Mouse (Mus musculus) embryonic facial prominence, embryonic 11.5 days (tissue): ENCODE results near the gene Mtrf1. TPM values are rescaled to one million over a fixed set of nuclear protein-coding genes. Genes with fewer than 3 reads are reported as not detected.

Experiments used
- ATAC-seq: fragments of 200-750 bp; cut with Nextera tagmentation; replicated peaks from 2 replicates; pipeline ENCODE4 v1.8.0; 2017; ENCODE audit warnings: low read depth; ENCODE audit not compliant: insufficient number of reproducible peaks, low FRiP score, low TSS enrichment
- DNase-seq: peaks from one replicate; pipeline ENCODE4 v3.0.0-alpha.2; 2015; ENCODE audit warnings: low spot score
- H3K27ac ChIP-seq: fragments of 300-500 bp; sonication (generic); replicated peaks from 2 replicates; pipeline ENCODE4 v1.5.1; 2014; ENCODE audit warnings: mild to moderate bottlenecking, low read depth, low read length, control low read depth
- H3K27me3 ChIP-seq: fragments of 300-500 bp; sonication (generic); 2 replicates; pipeline ENCODE4 v1.6.1; 2014; ENCODE audit warnings: mild to moderate bottlenecking, low read length, moderate library complexity, mixed read lengths; ENCODE audit not compliant: control insufficient read depth, insufficient read depth
- H3K36me3 ChIP-seq: fragments of 300-500 bp; sonication (generic); replicated peaks from 2 replicates; pipeline ENCODE4 v1.6.1; 2014; ENCODE audit warnings: low read depth, mild to moderate bottlenecking, low read length, moderate library complexity, mixed read lengths; ENCODE audit not compliant: control insufficient read depth, insufficient read depth
- H3K4me1 ChIP-seq: fragments of 300-500 bp; sonication (generic); 2 replicates; pipeline ENCODE4 v1.6.1; 2014; ENCODE audit warnings: low read length, mixed read lengths; ENCODE audit not compliant: control insufficient read depth, insufficient read depth
- H3K4me2 ChIP-seq: fragments of 300-500 bp; sonication (generic); 2 replicates; pipeline ENCODE4 v1.6.1; 2014; ENCODE audit warnings: low read depth, mild to moderate bottlenecking, control low read depth, low read length, moderate library complexity
- H3K4me3 ChIP-seq: fragments of 300-500 bp; sonication (generic); 2 replicates; pipeline ENCODE4 v1.5.1; 2014; ENCODE audit warnings: low read depth, low read length, control low read depth
- H3K9ac ChIP-seq: fragments of 300-500 bp; sonication (generic); replicated peaks from 2 replicates; pipeline ENCODE4 v1.6.1; 2014; ENCODE audit warnings: mild to moderate bottlenecking, control low read depth, low read length
- H3K9me3 ChIP-seq: fragments of 300-500 bp; sonication (generic); replicated peaks from 2 replicates; pipeline ENCODE4 v1.6.1; 2016; ENCODE audit warnings: mild to moderate bottlenecking, low read length, inconsistent platforms, mixed read lengths; ENCODE audit not compliant: control insufficient read depth
- whole genome bisulfite sequencing: fragments of 180-500 bp; shearing (Covaris S2); extraction: QIAGEN DNeasy Blood & Tissue Kit; methylation state at CpG from one replicate; pipeline ENCODE4 v1.1.7; 2014; 5-methylcytosine and 5-hydroxymethylcytosine counted together
- polyA plus RNA-seq: library from polyadenylated mRNA; unstranded; fragments of >200 nt; fragmentation: Nextera tagmentation; extraction: Ambion mirVana; gene quantifications from 2 replicates; pipeline ENCODE4 v1.2.1, GENCODE M21; 2014

Mtrf1 gene
- polyA plus RNA-seq, 1 experiment from 2014 or later = 10.2 TPM

DNA sequence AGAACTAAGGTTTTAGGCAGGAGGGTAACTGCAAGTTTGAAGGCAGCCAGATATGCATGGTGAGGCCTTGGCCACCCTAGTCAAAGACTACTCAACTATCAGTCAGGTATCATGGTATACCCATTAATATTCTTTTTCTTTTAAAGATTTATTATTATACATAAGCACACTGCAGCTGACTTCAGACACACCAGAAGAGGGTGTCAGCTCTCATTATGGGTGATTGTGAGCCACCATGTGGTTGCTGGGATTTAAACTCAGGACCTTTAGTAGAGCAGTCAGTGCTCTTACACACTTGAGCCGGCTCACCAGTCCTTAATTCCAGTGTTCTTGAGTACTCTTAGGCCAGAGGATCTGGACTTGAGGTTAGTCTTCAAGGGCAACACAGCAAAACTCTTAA is 62.8 kb downstream of the Mtrf1 start:
- Histone ChIP-seq H3K4me1 (no peaks in the 10 kb centered on the region), H3K27ac (no peak overlapping the region), H3K4me2 (no peak overlapping the region), H3K9ac (no peak overlapping the region), H3K9me3 (no peaks in the 10 kb centered on the region), H3K27me3 (no peaks in the 10 kb centered on the region), H3K4me3 (no peak overlapping the region), H3K36me3 (no peaks in the 10 kb centered on the region; the same call in 1 of the 2 replicates)
- 85% methylated on average over 1 of the region's 1 CpGs for WGBS
- DNase-seq (no peak), ATAC-seq (no peak)

DNA sequence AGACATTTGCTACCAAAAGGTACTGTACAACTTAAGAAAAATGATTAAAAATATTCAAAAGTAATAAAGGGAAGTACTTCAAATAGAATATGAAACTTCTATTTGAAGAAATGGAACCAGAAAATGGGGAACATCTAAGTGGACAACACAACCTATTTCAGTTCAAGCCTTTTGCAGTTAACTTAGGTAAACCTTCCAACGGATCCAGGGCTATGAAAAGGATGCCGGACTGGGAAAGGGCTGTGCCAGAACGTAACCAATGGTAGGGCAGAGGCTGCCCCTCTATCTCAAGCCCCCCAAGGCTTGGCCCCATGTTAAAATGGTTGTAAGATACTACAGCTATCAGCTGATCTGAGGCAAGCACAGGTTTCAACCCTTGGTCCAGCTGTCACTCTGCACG is 63.4 kb downstream of the Mtrf1 start:
- no peak overlapping the region for H3K4me3 ChIP-seq
- H3K9ac ChIP-seq = no peak overlapping the region
- H3K27ac ChIP-seq = no peak overlapping the region
- WGBS = 95% methylated on average over 4 of the region's 4 CpGs
- H3K4me2 ChIP-seq = no peak overlapping the region
- no peak for ATAC-seq
- H3K4me1 ChIP-seq = no peaks in the 10 kb centered on the region
- no peaks in the 10 kb centered on the region for H3K9me3 ChIP-seq
- no peak for DNase-seq
- H3K36me3 ChIP-seq = no peaks in the 10 kb centered on the region; the same call in 1 of the 2 replicates
- H3K27me3 ChIP-seq = no peaks in the 10 kb centered on the region

DNA sequence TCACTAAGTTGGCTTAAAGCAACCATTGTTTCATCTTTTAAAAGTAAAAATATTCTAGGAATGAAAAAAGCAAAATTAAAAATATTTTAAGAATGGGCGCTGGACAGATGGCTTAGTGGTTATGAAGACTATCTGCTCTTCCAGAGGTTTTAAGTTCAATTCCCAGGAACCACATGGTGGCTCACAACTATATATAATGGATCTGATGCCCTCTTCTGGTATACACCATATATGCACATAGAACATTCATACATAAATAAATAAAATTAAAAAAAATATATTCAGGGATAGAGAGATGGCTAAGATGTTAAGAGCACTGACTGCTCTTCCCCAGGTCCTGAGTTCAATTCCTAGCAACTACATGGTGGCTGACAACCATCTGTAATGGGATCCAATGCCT is 68.1 kb downstream of the Mtrf1 start:
- no peaks in the 10 kb centered on the region for H3K27me3 ChIP-seq
- DNase-seq = no peak
- 88% methylated on average over 1 of the region's 1 CpGs for WGBS
- no peak overlapping the region for H3K27ac ChIP-seq
- no peak overlapping the region for H3K9ac ChIP-seq
- no peak overlapping the region for H3K4me2 ChIP-seq
- no peaks in the 10 kb centered on the region for H3K9me3 ChIP-seq
- ATAC-seq = no peak
- H3K4me1 ChIP-seq = no peaks in the 10 kb centered on the region
- no peaks in the 10 kb centered on the region; the same call in none of the 2 replicates for H3K36me3 ChIP-seq
- no peak overlapping the region for H3K4me3 ChIP-seq

DNA sequence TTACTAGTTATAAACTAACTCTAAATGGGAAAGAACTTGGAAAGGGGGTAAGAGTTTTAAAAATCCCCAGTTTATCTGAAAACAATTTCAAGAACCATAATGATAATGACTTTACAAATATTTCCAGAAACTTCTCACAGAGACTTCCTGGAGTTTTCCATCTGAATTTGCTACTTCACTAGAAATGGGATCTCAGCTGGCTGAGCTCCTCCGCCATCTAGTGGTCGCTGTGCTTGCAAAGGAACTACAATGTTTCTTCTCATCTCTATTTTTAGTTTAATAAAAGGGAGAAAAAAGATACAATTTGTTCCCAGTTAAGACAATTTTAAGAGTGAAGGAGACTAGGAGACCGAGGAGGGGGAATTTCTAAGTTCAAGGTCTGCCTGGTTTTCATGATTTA is 70.0 kb downstream of the Mtrf1 start:
- ATAC-seq (no peak), DNase-seq (peak; percentile 74)
- no peak overlapping the region for H3K4me2 ChIP-seq
- no peaks in the 10 kb centered on the region; the same call in none of the 2 replicates for H3K36me3 ChIP-seq
- H3K27me3 ChIP-seq = no peaks in the 10 kb centered on the region
- H3K9me3 ChIP-seq = no peaks in the 10 kb centered on the region
- 23% methylated on average over 3 of the region's 3 CpGs for WGBS
- H3K9ac ChIP-seq = no peak overlapping the region
- no peak overlapping the region for H3K4me3 ChIP-seq
- no peak overlapping the region for H3K27ac ChIP-seq
- no peaks in the 10 kb centered on the region for H3K4me1 ChIP-seq

Other genes with a start within 250 kb of the Mtrf1 start
- not detected in 2 replicates for gene Zfp957, start 150.4 kb upstream of the Mtrf1 start, polyA plus RNA-seq
- 52.8 TPM in 2 replicates for gene Rgcc, start 96.1 kb upstream of the Mtrf1 start, polyA plus RNA-seq
- 41.3 and 49.4 TPM in 2 replicates for gene Naa16, start 7.0 kb upstream of the Mtrf1 start, polyA plus RNA-seq
- gene Kbtbd7, start 28.7 kb downstream of the Mtrf1 start, polyA plus RNA-seq = 22.0 and 22.8 TPM in 2 replicates
- gene Kbtbd6, start 54.1 kb downstream of the Mtrf1 start, polyA plus RNA-seq = 6.3 and 7.4 TPM in 2 replicates
- 8.3 and 10.1 TPM in 2 replicates for gene Elf1, start 83.4 kb downstream of the Mtrf1 start, polyA plus RNA-seq
- gene Wbp4, start 83.7 kb downstream of the Mtrf1 start, polyA plus RNA-seq = 62.6 and 69.4 TPM in 2 replicates
- 176 and 186 TPM in 2 replicates for gene Sugt1, start 189.9 kb downstream of the Mtrf1 start, polyA plus RNA-seq